12 mouse cellular contexts compared by ENCODE assay signal in genomic region chr15:10075391-10076060, GRCm38 (mm10).
DNase-seq lines count a peak whose midpoint lies in the region; ATAC-seq lines count a peak whose summit lies in the region.
"Had no signal": no experiment of that assay in that cellular context is flagged by ENCODE, and none has a peak within 500 bp of the region (broad histone marks: within the 10 kb centered on the region; RNA-seq: fewer than 3 reads in every experiment).

No protein-coding gene starts in this region.

- no peak overlapping the region for H3K4me2 ChIP-seq in midbrain, embryonic 13.5 days (replicated peaks)
- no peak overlapping the region for H3K4me2 ChIP-seq in hindbrain, embryonic 16.5 days (ENCODE audit: low read length)
- H3K4me2 ChIP-seq: heart, embryonic 13.5 days; limb, embryonic 13.5 days; neural tube, embryonic 12.5 days had no signal

- peak; percentile 79 for ATAC-seq in midbrain, embryonic 13.5 days
- ATAC-seq in hindbrain, embryonic 16.5 days: peak; percentile 95
- ATAC-seq: intestine, postnatal 0 days had no signal

- H3K27me3 ChIP-seq in midbrain, embryonic 13.5 days: no peaks in the 10 kb centered on the region
- H3K27me3 ChIP-seq in midbrain, embryonic 10.5 days (ENCODE audit: low read depth, poor library complexity, severe bottlenecking): no peaks in the 10 kb centered on the region
- H3K27me3 ChIP-seq in hindbrain, embryonic 16.5 days (replicated peaks; ENCODE audit: control insufficient read depth, insufficient read depth, low read length): no peaks in the 10 kb centered on the region
- H3K27me3 ChIP-seq: heart, embryonic 13.5 days; limb, embryonic 13.5 days; neural tube, embryonic 12.5 days had no signal

- no peaks in the 10 kb centered on the region for H3K9me3 ChIP-seq in midbrain, embryonic 13.5 days
- H3K9me3 ChIP-seq in midbrain, embryonic 10.5 days (replicated peaks): no peaks in the 10 kb centered on the region
- no peaks in the 10 kb centered on the region for H3K9me3 ChIP-seq in hindbrain, embryonic 16.5 days (ENCODE audit: control insufficient read depth, low read length)
- H3K9me3 ChIP-seq: heart, embryonic 13.5 days; limb, embryonic 13.5 days; neural tube, embryonic 12.5 days had no signal

- H3K4me3 ChIP-seq in midbrain, embryonic 13.5 days (replicated peaks): no peak overlapping the region
- H3K4me3 ChIP-seq in midbrain, embryonic 10.5 days: no peak overlapping the region
- no peak overlapping the region for H3K4me3 ChIP-seq in hindbrain, embryonic 16.5 days (ENCODE audit: low read length)
- H3K4me3 ChIP-seq: heart, embryonic 13.5 days; limb, embryonic 13.5 days; neural tube, embryonic 12.5 days had no signal

- no peaks in the 10 kb centered on the region for H3K4me1 ChIP-seq in midbrain, embryonic 13.5 days (replicated peaks)
- 0 out of 2 replicates have a peak, but pooled peaks cover 4% of the 10 kb centered on the region for H3K4me1 ChIP-seq in midbrain, embryonic 10.5 days
- H3K4me1 ChIP-seq in hindbrain, embryonic 16.5 days (ENCODE audit: control insufficient read depth, insufficient read depth, low read depth, low read length): no peaks in the 10 kb centered on the region
- H3K4me1 ChIP-seq: heart, embryonic 13.5 days; limb, embryonic 13.5 days; neural tube, embryonic 12.5 days had no signal

- no peak overlapping the region for H3K27ac ChIP-seq in midbrain, embryonic 13.5 days
- H3K27ac ChIP-seq in midbrain, embryonic 10.5 days (replicated peaks): no peak overlapping the region
- H3K27ac ChIP-seq in hindbrain, embryonic 16.5 days (ENCODE audit: low read depth, low read length): peak overlapping the region; percentile 30; the same call in 1 of the 2 replicates
- H3K27ac ChIP-seq: heart, embryonic 13.5 days; limb, embryonic 13.5 days; neural tube, embryonic 12.5 days had no signal

- WGBS in midbrain, embryonic 13.5 days: 62% methylated on average over 10 of the region's 10 CpGs
- WGBS in midbrain, embryonic 10.5 days: 72% methylated on average over 10 of the region's 10 CpGs
- WGBS in hindbrain, embryonic 16.5 days: 49% methylated on average over 10 of the region's 10 CpGs

- DNase-seq in midbrain, embryonic 10.5 days (ENCODE audit: low spot score): no peak
- peak; percentile 35 for DNase-seq in embryo, embryonic 11 days
- DNase-seq in testis, postnatal 14 days (ENCODE audit: low spot score): no peak
- DNase-seq in MN1 (ENCODE audit: low spot score): no peak
- DNase-seq in adrenal gland, postnatal 36 days: no peak
- DNase-seq: adrenal gland, adult 8-10 months had no signal

- H3K36me3 ChIP-seq in midbrain, embryonic 13.5 days: no peaks in the 10 kb centered on the region
- H3K36me3 ChIP-seq in midbrain, embryonic 10.5 days: no peaks in the 10 kb centered on the region
- no peaks in the 10 kb centered on the region for H3K36me3 ChIP-seq in hindbrain, embryonic 16.5 days (ENCODE audit: control insufficient read depth, insufficient read depth, low read length)
- H3K36me3 ChIP-seq: heart, embryonic 13.5 days; limb, embryonic 13.5 days; neural tube, embryonic 12.5 days had no signal

- no peak overlapping the region for H3K9ac ChIP-seq in midbrain, embryonic 13.5 days (replicated peaks)
- no peak overlapping the region for H3K9ac ChIP-seq in hindbrain, embryonic 16.5 days (ENCODE audit: low read depth, low read length)
- H3K9ac ChIP-seq: heart, embryonic 13.5 days; limb, embryonic 13.5 days; neural tube, embryonic 12.5 days had no signal
